Mouse (Mus musculus) midbrain, postnatal 0 days (tissue): Measurements from ENCODE around the gene Nsun2. TPM values are rescaled to one million over a fixed set of nuclear protein-coding genes. Genes with fewer than 3 reads are reported as not detected.

Experiments used
- ATAC-seq: fragments of 200-750 bp; cut with Nextera tagmentation; 2 replicates; pipeline ENCODE4 v1.8.0; 2017; ENCODE audit warnings: moderate number of reproducible peaks, mild to moderate bottlenecking, moderate TSS enrichment, moderate library complexity; ENCODE audit not compliant: low FRiP score
- DNase-seq: peaks from one replicate; pipeline ENCODE4 v3.0.0-alpha.2; 2015; ENCODE audit warnings: low spot score
- H3K27ac ChIP-seq: fragments of 300-500 bp; sonication (generic); 2 replicates; pipeline ENCODE4 v1.5.1; 2014; ENCODE audit warnings: low read depth, mild to moderate bottlenecking, low read length, mixed read lengths
- H3K27me3 ChIP-seq: fragments of 300-500 bp; sonication (generic); 2 replicates; pipeline ENCODE4 v1.6.1; 2014; ENCODE audit warnings: low read length, control low read depth, mixed read lengths; ENCODE audit not compliant: insufficient read depth
- H3K36me3 ChIP-seq: fragments of 300-500 bp; sonication (generic); 2 replicates; pipeline ENCODE4 v1.6.1; 2014; ENCODE audit warnings: low read length, control low read depth, mixed read lengths; ENCODE audit not compliant: insufficient read depth
- H3K4me1 ChIP-seq: fragments of 300-500 bp; sonication (generic); 2 replicates; pipeline ENCODE4 v1.6.1; 2014; ENCODE audit warnings: mild to moderate bottlenecking, control low read depth, antibody characterized with exemption, low read length, mixed read lengths; ENCODE audit not compliant: insufficient read depth
- H3K4me2 ChIP-seq: fragments of 300-500 bp; sonication (generic); 2 replicates; pipeline ENCODE4 v1.6.1; 2014; ENCODE audit warnings: low read depth, mild to moderate bottlenecking, low read length, mixed read lengths; ENCODE audit not compliant: poor library complexity, severe bottlenecking
- H3K4me3 ChIP-seq: fragments of 300-500 bp; sonication (generic); 2 replicates; pipeline ENCODE4 v1.5.1; 2014; ENCODE audit warnings: low read depth, mild to moderate bottlenecking, low read length, moderate library complexity
- H3K9ac ChIP-seq: fragments of 300-500 bp; sonication (generic); replicated peaks from 2 replicates; pipeline ENCODE4 v1.6.1; 2014; ENCODE audit warnings: mild to moderate bottlenecking, low read length, moderate library complexity, mixed read lengths; ENCODE audit not compliant: poor library complexity, severe bottlenecking
- H3K9me3 ChIP-seq: fragments of 300-500 bp; sonication (generic); 2 replicates; pipeline ENCODE4 v1.6.1; 2016; ENCODE audit warnings: low read length, control low read depth
- CTCF ChIP-seq: IDR thresholded peaks from 2 replicates; pipeline ENCODE4 v1.5.1; 2016; ENCODE audit warnings: antibody characterized with exemption, mild to moderate bottlenecking
- WGBS: fragments of 180-500 bp; shearing (Covaris S2); extraction: QIAGEN DNeasy Blood & Tissue Kit; methylation state at CpG from one replicate; pipeline ENCODE4 v1.1.7; 2014; 5-methylcytosine and 5-hydroxymethylcytosine counted together
- polyA plus RNA-seq: library from polyadenylated mRNA; unstranded; fragments of >200 nt; fragmentation: Nextera tagmentation; extraction: Ambion mirVana; gene quantifications from 2 replicates; pipeline ENCODE4 v1.2.1, GENCODE M21; 2015
- total RNA-seq: library from RNA; depleted of rRNA; stranded (reverse); fragments of >200 nt; gene quantifications from 2 replicates; pipeline ENCODE4 v1.2.3, GENCODE M21; 2014

Nsun2 gene
- total and polyA plus RNA-seq, 2 experiments from 2014 or later: 60.2 to 60.3 TPM

GRCm38 (mm10) chr13:69601321-69601720 is 67.8 kb downstream of the Nsun2 start:
- Histone ChIP-seq H3K4me3 (no peak overlapping the region), H3K4me2 (no peak overlapping the region), H3K36me3 (no peaks in the 10 kb centered on the region), H3K27me3 (no peaks in the 10 kb centered on the region), H3K9ac (no peak overlapping the region), H3K9me3 (no peaks in the 10 kb centered on the region), H3K4me1 (no peaks in the 10 kb centered on the region), H3K27ac (no peak overlapping the region)
- TF ChIP-seq CTCF: no peak
- no peak for DNase-seq
- 84% methylated on average over 5 of the region's 5 CpGs for WGBS
- ATAC-seq: no peak

- no peak for DNase-seq
- Histone ChIP-seq H3K4me3 (no peak overlapping the region), H3K9ac (no peak overlapping the region), H3K27ac (no peak overlapping the region), H3K4me1 (no peaks in the 10 kb centered on the region), H3K9me3 (no peaks in the 10 kb centered on the region), H3K36me3 (no peaks in the 10 kb centered on the region), H3K4me2 (no peak overlapping the region), H3K27me3 (no peaks in the 10 kb centered on the region)
- TF ChIP-seq CTCF: no peak
- 84% methylated on average over 1 of the region's 1 CpGs for WGBS
- no peak for ATAC-seq
These were observed 71.1 kb downstream of the Nsun2 start for GRCm38 (mm10) chr13:69604670-69605069.

- DNase-seq (no peak), ATAC-seq (no peak)
- WGBS: 89% methylated on average over 8 of the region's 8 CpGs
- no peak overlapping the region for H3K27ac ChIP-seq
- H3K9ac ChIP-seq: no peak overlapping the region
- no peaks in the 10 kb centered on the region for H3K9me3 ChIP-seq
- no peak overlapping the region for H3K4me2 ChIP-seq
- no peaks in the 10 kb centered on the region for H3K36me3 ChIP-seq
- H3K27me3 ChIP-seq: no peaks in the 10 kb centered on the region
- no peak for TF ChIP-seq CTCF
- no peak overlapping the region for H3K4me3 ChIP-seq
- 0 out of 2 replicates have a peak, but pooled peaks cover 3% of the 10 kb centered on the region for H3K4me1 ChIP-seq
These were observed 75.2 kb downstream of the Nsun2 start for GRCm38 (mm10) chr13:69608734-69609133.

- under 1% methylated on average over 40 of the region's 40 CpGs for WGBS
- ATAC-seq: no peak
- Histone ChIP-seq H3K9ac (peak overlapping the region; percentile 65), H3K4me3 (peak overlapping the region; percentile 86), H3K36me3 (peaks cover 11% of the 10 kb centered on the region; the same call in 1 of the 2 replicates), H3K4me1 (0 out of 2 replicates have a peak, but pooled peaks cover 3% of the 10 kb centered on the region), H3K9me3 (no peaks in the 10 kb centered on the region), H3K27me3 (no peaks in the 10 kb centered on the region), H3K27ac (peak overlapping the region; percentile 26; the same call in 1 of the 2 replicates), H3K4me2 (peak overlapping the region; percentile 93)
- peak; percentile 28 for DNase-seq
- peak; percentile 14; the same call in 1 of the 2 replicates for TF ChIP-seq CTCF
These were observed 77.3 kb downstream of the Nsun2 start for GRCm38 (mm10) chr13:69610751-69611397.

- WGBS: under 1% methylated on average over 69 of the region's 69 CpGs
- no peak for TF ChIP-seq CTCF
These were observed 78.0 kb downstream of the Nsun2 start, which contains the start of gene Srd5a1 for GRCm38 (mm10) chr13:69611398-69612174. Gene Srd5a1 (minus strand): TSS chr13:69611442.

GRCm38 (mm10) chr13:69612175-69612544 is 78.6 kb downstream of the Nsun2 start:
- Histone ChIP-seq H3K36me3 (peaks cover 24% of the 10 kb centered on the region; the same call in 1 of the 2 replicates), H3K9ac (peak overlapping the region; percentile 75), H3K4me3 (peak overlapping the region; percentile 86), H3K9me3 (no peaks in the 10 kb centered on the region), H3K27ac (peak overlapping the region; percentile 78), H3K4me2 (peak overlapping the region; percentile 75), H3K27me3 (no peaks in the 10 kb centered on the region), H3K4me1 (0 out of 2 replicates have a peak, but pooled peaks cover 3% of the 10 kb centered on the region)
- ATAC-seq (no peak), DNase-seq (peak; percentile 2)
- TF ChIP-seq CTCF: no peak
- WGBS: under 1% methylated on average over 24 of the region's 24 CpGs

More at GRCm38 (mm10) chr13:69611398-69612174, 78.0 kb downstream of the Nsun2 start, which contains the start of gene Srd5a1:
- ATAC-seq (peak; percentile 98), DNase-seq (peak; percentile 99)
- Histone ChIP-seq H3K9ac (peak within 1 kb of the TSS; percentile 75), H3K27ac (peak within 1 kb of the TSS; percentile 78), H3K4me1 (0 out of 2 replicates have a peak, but pooled peaks cover 3% of the 10 kb centered on the region), H3K4me2 (peak within 1 kb of the TSS; percentile 93), H3K36me3 (peaks cover 19% of the 10 kb centered on the region; the same call in 1 of the 2 replicates), H3K27me3 (no peaks in the 10 kb centered on the region), H3K4me3 (peak within 1 kb of the TSS; percentile 86), H3K9me3 (no peaks in the 10 kb centered on the region)
